Mouse (Mus musculus) naive thymus-derived CD4-positive, alpha-beta T cell, adult 2 months (primary cell): Measurements from ENCODE around the gene Phxr2.
"Not testable (repeated sequence)": the region's sequence is repeated elsewhere in the genome, so short reads cannot be mapped to it uniquely, and the experiment has no call there.

ENCODE experiments used
- DNase-seq: peaks from one replicate; pipeline ENCODE4 v3.0.0-alpha.2; 2011; ENCODE audit warnings: low read depth

Gene Phxr2

DNA sequence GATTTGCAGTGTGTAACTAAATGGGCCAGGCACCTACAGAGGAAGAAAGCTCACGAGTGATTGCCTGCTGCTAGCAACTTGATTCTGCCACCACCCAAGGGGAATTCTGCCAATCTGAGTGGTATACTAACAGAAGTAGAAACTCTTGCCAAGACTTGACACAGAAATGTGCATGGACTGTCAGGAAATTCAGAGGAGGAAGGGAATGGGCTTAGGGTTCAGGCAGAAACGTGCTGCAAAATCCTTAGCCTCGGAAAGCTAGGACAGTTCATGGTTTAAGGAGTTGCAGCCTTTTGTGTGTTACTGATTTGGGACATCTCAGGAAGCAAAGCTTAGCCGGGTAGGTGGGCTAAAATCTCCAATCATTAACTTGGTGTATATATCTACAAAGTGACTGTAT, at the start of gene Phxr2:
Gene Phxr2, minus strand, starts transcription at position 101 of the 400 bp plus-strand sequence.
- no peak for DNase-seq

DNA sequence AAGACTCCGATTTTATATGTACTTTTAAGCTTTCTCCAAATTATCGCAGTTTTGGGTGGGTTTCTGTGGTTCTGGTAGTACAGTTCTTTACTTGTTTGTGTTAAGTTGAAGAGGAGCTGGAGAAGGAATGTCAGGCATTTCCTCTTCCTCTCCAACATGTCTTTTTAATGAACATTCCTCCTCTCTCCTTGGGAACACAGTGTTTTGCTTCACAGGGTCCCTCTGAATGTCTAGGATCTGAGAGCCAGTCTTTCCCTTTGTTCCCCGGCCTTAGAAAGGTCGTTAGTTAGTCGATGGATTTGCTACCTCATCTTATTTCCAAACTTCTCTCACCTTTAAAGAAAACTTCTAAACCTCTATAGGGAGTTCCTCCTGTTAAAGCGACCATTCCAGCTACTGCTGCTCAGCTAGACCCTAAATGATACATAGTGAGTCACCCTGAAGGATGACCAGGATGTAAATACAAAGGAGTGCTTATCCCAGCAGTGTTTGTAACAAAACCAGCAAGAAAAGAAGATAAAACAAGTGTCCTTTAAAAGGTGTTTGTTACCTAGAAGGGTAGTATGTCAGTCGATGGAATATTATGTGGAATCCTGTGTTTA, 46.9 kb upstream of the Phxr2 start:
- DNase-seq, result no peak

DNA sequence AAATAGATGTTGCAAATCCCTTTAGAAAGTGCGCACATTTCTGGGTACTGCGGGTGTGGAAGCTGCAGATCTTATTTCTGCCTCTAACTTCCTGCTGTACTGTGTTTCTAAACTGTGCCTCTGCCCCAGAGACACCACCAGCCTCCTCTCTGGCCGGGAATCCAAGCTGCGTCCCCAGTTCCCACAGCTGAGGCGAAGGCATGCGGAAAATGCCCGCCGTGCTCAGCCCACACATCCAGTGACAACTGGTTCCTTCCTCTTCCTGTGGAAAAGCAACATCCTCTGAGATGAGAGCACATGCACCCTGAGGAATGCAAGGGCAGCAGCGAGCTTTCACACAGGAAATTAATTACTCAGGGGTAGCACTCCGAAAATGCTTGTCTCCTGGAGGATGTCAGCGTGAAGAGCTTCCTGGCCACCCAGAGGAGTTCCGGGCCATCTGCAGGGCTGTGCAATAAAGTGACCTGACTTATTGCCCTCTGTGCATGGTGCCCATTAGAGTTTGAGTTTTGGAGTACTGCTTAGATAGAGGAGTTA, 45.9 kb upstream of the Phxr2 start:
- peak; percentile 66 for DNase-seq

DNA sequence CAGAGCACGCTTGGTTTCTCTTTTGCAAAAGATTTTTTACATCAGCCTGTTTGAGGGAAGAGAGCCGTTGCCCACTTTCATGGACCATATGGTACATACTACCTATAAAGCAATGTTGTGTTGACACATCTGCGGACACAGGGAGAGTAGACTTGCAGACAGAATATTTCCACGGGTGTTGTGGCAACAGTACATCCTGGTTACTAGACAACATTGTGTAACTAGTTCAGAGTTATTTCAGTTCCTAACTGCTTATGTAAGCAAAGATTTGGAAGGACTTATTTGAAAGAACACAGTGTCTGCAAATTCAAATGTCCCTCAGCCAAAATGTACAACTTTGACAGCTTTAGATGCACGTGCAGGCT, 43.6 kb upstream of the Phxr2 start:
- DNase-seq, result peak; percentile 78

DNA sequence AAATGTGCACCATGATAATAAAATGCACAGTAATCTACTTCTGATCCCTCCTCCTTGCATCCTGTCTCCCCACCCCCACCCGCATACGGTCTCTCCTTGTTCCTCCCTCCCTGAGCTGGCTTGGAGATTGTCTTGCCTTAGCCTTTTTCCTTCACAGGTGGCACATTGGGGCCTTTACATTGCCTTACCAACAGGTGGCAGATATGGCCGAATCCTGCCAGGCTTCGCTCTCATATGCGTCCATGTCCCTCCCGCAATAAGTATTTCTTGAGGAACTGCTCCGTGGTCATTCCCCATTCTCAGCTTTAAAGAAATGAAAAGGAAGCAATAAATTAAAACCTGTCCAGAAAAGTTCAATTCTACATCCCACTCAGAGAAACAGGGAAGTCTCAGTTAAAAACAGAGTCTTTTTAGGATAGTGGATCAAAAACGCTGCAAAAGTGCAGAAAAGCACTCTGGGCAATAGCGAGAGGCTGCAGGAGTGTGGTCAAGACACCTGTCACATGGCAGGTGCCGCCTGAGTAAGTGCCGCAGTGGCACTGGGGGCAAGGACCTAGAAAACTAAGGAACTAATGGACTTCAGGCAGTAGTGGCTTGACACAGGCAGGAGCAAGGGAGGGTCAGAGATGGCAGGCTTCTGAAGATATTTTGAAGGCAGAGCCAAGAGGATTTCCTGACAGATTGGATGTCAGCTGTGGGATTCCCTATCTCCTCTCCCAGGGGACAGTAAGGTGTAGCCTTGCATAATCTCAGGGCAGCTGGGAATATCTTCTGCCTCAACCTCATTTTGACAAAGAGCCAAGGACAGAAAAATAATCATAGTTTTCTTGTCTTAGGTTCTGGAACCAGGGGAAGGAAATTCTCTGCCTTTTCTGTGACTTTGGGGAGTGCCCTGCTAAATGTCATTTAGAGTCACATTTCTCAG, 43.0 kb upstream of the Phxr2 start:
- DNase-seq, result peak; percentile 68

DNA sequence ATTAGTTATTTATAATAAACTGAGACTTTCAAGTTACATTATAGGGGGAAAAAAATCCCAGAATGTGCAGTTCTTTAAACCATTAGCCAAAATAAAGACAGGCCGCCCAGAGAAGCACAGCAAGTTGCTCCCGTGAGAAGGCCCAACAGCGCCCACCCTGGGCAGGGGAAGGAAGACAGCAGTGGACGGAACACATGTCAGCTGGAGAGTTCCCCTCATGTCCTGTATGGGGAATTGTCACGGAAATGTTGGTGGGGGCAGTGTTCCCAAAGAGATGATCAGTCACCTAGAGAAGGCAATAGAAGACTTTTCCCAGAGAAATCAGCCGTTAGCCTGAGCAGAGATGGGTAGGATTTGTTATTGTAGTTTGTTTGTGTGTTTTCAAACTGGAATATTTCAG, 42.3 kb upstream of the Phxr2 start:
- DNase-seq, result no peak

DNA sequence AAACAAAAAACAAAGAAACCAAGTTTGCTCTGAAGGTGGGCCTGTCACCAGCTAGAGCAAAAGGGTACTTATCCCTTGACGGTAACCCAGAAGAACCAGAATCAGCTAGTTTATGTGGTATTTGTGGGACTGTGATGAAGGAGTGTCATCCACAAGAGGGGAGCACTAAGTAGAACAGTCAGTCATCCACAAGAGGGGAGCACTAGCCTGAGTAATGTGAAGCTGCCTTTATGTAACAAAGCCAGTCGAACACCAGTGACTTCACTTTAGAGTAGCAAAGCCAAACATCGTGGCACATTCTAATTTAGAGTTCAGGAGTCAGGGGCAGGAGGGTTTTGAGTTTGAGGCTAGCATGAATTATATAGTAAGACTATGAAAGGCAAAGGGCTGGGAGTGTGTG, 40.3 kb upstream of the Phxr2 start:
- peak; percentile 40 for DNase-seq

DNA sequence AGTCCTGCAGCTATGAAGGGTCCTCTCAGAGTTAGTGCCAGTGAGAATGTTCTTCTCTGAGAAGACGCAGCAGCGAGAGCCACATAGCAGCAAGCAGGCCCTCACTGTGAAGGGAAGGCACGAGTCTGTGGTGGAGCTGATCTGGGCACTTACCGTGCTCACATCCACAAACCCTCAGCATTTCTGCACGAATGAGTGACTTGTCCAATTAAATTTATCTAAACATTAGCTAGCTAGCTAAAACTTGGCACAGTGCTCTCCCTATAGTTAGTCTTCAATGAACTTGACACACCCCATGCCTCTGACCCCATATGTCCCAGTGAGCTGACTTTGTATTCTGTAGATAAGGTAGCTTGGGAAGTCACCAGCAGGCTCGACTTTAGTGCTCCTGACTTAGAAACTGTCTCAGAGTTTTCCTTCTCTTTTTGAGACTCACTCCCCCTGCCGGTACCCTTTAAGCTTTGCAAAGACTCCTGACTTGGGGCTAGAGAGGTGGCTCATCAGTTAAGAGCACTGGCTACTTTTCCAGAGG, 39.7 kb upstream of the Phxr2 start:
- DNase-seq, result peak; percentile 52

DNA sequence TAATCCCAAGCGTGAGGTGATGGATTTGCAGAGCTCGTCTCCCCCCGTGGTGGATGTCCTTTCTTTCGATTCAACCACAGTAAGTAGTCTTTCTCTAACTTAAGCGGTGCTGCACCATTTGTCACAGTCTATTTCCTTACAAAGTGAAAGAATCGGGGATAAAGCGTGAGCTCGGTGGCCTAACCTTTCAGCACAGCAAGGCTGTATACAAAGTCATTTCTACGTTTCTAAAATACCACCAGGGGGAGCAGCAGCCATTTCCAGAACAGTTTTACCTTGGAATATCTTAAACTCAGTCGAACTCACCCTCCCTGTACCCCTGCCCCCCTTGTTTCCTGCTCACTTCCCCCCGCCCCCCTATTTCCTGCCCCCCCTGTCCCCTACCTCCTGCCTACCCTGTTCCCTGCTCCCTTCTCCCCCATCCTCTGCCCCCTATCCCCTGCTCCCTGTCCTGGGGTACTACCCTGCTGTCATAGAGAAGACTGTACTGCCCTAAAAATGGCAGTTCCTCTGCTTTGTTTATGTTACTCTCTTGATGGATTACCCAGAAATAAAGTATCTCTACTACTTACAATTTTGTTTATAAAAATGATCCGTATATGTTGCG, 38.8 kb upstream of the Phxr2 start:
- DNase-seq, result peak; percentile 75

DNA sequence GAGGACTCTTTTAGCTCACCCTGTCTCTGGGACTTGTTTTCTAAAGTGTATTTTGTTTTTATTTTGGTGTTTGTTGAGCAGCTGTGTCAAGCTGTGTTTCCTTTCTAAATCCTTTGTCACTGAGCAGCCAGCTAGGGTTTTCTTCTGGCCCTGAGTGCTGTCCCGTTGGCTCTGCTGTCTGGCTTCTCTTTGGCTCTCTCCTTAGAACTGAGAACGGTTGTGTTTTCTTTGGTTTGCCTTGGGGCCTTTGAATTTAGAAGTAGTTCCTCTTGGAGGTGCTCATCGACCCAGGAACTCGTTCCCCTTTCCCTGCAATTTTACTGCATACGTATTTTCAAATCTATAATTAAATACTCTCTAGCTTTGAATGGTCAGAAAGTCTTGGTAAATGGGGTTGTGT, 36.9 kb upstream of the Phxr2 start:
- no peak for DNase-seq

DNA sequence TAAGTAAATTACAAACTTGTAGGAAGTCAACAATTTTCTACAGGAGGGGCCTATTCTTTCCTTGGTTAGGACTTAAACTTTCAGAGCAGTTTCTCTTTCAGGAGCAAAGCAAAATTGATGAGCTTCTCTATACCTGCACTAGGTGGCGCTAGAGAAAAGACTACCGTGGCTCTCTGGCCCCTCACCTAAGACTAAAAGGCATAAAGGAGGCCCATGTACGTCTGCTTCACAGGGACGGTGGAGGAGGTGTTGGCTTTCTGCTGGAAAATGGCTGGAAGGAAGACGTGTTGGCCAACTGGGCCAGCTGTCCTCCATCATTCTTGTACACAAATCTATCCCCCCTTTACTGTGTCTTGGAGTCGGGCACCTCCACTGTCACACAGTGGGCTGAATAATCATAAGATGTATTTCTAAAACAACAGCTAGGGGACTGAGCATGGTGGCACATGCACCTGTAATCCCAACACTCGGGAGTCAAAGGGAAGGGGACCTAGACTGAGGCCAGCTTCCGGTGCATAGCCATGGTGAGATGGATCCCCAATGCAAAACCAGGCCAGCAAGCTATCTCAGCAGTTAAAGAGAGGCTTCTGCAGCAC, 36.0 kb upstream of the Phxr2 start:
- peak; percentile 78 for DNase-seq

DNA sequence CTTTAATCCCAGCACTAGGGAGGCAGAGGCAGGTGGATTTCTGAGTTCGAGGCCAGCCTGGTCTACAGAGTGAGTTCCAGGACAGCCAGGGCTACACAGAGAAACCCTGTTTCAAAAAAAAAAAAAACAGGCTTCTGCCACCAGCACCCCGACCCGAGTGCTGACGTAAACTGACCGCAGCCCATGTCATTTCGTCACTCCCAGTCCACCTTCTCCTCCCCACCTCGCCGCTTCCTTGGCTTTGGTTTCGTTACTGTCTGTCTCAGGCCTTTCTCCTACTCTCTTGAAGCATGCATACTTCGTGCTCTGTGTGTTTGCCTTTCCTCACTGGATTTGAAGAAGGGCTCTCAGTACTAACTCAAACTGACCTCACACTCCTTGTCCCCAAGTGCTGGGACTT, 31.6 kb upstream of the Phxr2 start:
- DNase-seq, result not testable (repeated sequence)

DNA sequence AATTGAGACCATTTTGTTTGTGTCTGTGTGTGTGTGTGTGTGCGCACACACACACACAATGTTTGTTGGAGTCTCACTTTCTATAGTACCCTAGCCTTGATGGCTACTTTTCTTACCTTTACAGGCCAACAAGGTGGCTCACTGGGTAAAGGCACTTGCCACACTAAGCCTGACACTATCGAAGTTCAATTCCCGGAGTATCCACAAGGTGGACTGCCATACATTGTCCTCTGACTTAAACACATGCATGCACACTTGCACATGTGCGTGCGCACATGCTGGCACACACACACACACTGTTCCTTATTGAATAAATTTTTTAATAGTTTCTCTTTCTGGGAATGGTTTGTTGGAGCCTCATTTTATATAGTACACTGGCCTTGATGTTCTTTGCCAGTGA, 30.7 kb upstream of the Phxr2 start:
- DNase-seq, result peak; percentile 38

DNA sequence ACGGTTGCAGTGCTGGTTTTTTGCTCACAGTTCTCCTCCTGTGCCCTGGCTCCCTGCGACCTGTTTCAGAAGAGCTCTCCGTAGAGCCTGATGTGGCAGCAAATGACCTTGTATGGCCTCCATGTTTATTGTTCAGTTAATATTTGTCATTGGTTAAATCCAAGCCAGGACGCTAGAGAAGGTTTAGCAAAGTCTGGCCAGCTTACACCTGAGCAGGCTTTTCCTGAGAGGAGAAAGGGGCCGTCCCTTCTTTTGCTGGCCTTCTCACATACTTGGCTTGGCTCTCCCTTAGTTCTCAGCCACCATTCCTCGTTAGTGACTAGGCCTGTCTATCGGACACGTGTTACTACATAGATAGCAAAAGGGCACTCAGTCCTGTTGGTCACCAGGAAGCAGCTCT, 28.5 kb upstream of the Phxr2 start:
- no peak for DNase-seq

DNA sequence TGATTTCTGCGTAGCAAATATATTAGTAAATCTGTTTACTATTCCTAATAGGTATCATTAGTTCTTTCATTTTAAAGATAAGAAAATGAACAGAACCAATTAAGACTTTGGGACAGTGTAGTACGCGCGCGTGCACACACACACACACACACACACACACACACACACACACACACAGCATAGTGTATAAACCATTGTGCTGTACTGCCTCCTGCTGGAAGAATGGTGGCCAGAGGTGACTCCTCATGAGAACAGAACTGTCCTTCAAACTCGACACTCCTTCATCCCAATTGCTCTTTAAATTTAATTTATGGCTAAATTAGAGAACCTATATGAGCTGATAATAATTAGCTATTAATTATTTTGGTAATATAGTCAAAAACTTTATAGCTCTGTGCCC, 25.9 kb upstream of the Phxr2 start:
- DNase-seq, result peak; percentile 81

DNA sequence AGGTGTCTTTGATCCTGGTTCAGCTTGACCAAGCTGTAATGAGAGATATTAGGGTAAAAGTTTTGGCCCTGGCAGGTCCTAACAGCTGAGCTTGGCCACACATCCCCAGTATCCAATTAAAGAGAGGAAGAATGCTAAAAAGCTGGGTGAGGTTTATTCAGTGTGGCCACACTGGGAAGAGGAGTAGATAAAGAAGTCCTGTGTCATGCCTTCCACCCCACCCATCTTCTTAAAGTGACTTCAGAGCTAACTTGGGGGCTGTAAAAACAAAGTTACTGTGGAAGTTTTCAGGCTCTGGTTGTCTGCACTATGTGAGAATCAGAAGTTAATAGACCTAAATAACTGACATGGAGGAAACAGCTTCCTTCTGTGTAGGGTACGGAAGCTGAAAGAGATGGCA, 25.5 kb upstream of the Phxr2 start:
- no peak for DNase-seq

DNA sequence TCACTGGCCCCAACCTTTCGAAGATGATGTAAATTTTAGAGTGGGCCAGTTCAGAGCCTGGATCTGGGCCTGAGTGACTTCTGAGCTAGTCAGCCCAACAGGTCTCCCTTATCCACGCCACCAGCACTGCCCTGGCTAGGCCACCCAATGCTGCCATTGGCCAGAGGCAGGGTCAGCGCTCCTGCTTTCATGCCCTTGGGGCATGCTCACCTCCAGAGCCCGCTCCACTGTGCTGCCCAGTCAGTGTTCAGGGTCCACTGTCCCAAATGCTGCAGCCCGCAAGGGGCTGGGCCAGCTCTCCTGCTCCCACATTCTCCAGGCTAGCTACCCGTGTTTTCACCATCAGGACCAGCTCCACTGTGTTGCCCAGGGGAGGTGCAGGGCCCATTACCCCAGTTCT, 23.9 kb upstream of the Phxr2 start:
- DNase-seq, result no peak

DNA sequence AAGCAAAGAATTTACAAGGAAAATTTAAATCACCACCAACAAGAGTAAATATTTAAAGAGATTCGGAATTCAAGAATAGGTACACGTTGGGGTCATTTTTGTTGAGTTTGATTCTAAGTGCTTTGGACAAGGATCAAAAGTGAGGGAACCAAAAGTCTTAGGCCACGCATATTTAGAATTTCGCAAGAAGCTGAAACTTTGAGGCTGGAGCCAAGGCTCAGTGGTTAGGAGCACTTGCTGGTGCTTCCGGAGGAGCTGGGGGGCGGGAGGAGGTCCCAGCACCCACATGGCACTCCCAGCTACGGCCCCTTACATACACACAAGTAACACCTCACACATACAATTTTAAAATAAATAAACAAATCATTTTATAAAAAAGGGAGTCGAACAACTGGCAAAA, 20.5 kb upstream of the Phxr2 start:
- no peak for DNase-seq

DNA sequence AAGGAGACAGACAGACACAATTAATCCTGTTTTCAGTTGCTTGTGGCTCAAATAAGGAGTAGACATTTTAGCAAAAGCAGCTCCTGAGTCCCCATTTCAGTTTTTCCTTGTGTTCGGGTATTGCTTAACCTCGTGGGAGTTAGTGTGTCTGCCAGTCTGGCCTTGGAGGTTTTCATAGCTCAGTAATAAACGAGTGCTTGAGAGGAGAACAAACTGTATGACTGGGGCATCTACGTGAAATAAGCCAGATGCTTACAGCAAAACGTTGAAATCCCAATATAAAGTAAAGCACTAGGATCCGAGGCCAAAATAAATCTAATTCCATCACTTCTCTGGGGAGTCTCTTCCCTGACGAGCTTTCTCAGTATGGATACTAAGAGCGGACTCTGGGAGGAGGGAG, 19.5 kb upstream of the Phxr2 start:
- DNase-seq, result no peak

DNA sequence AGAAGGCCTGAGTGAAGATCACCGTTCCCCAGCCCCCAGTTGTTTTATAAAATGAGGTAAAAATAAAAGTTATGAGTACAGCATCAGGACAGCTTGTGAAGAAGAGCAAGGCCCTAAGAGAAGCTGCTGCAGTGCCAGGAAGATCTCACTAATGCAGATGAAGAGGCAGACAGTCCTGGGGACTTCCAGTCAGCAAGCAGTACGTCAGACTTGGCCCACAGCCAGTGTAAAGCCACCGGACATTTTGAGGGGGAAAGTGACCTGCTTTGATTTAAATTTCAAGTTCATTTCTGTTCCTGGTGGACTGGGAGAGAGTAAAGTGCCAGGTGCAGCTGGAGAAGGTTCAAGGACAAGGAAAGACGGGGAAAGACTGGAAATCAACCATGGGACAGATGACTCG, 10.2 kb upstream of the Phxr2 start:
- DNase-seq, result no peak

DNA sequence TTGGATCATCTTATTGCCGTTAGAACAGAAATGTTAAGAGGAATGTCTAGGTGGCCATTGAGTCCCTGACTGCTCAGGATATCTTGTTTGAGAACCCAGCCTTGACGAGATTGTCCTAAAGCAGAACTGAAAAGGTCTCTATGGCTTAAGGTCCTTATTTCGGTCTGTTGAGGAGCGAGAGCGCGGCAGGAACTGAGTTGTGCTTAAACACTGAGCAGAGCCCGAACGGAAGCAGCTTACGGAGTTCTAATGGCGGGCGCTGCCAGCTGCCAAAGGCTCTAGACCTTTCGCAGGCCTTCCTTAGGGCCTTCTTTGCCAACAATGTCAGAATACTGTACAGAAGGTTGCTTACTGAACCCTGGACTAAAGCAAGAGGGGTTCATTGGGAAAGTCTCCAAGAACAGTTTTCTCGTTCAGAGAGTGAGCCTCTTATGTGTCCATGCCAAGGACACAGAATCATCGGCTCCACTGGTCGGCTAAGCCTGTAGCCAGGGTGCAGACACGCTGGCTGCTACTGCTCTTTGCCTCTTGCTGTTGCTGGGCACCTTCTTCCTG, 7.3 kb upstream of the Phxr2 start:
- no peak for DNase-seq
